Mouse (Mus musculus) stomach, embryonic 16.5 days (tissue): ENCODE results near the gene Brsk1. TPM values are rescaled to one million over a fixed set of nuclear protein-coding genes. Genes with fewer than 3 reads are reported as not detected.

ENCODE experiments used
- ATAC-seq: fragments of 200-750 bp; cut with Nextera tagmentation; 2 replicates; pipeline ENCODE4 v1.8.0; 2017; ENCODE audit warnings: moderate number of reproducible peaks, moderate TSS enrichment; ENCODE audit not compliant: insufficient read depth, low FRiP score
- H3K27ac ChIP-seq: fragments of 300-500 bp; sonication (generic); 2 replicates; pipeline ENCODE4 v1.5.1; 2014; ENCODE audit warnings: low read length
- H3K27me3 ChIP-seq: fragments of 300-500 bp; sonication (generic); 2 replicates; pipeline ENCODE4 v1.6.1; 2014; ENCODE audit warnings: low read length, control low read depth, mixed read lengths; ENCODE audit not compliant: control insufficient read depth, insufficient read depth
- H3K36me3 ChIP-seq: fragments of 300-500 bp; sonication (generic); 2 replicates; pipeline ENCODE4 v1.6.1; 2014; ENCODE audit warnings: low read length; ENCODE audit not compliant: control insufficient read depth, insufficient read depth
- H3K4me1 ChIP-seq: fragments of 300-500 bp; sonication (generic); 2 replicates; pipeline ENCODE4 v1.6.1; 2014; ENCODE audit warnings: low read length, control low read depth, mixed read lengths; ENCODE audit not compliant: control insufficient read depth, insufficient read depth
- H3K4me2 ChIP-seq: fragments of 300-500 bp; sonication (generic); 2 replicates; pipeline ENCODE4 v1.6.1; 2014; ENCODE audit warnings: low read depth, low read length, mixed read lengths
- H3K4me3 ChIP-seq: fragments of 300-500 bp; sonication (generic); replicated peaks from 2 replicates; pipeline ENCODE4 v1.5.1; 2014; ENCODE audit warnings: mild to moderate bottlenecking, low read length
- H3K9ac ChIP-seq: fragments of 300-500 bp; sonication (generic); 2 replicates; pipeline ENCODE4 v1.6.1; 2014; ENCODE audit warnings: low read length
- H3K9me3 ChIP-seq: fragments of 300-500 bp; sonication (generic); replicated peaks from 2 replicates; pipeline ENCODE4 v1.6.1; 2016; ENCODE audit warnings: low read length, control low read depth; ENCODE audit not compliant: control insufficient read depth
- WGBS: fragments of 180-500 bp; shearing (Covaris S2); extraction: QIAGEN DNeasy Blood & Tissue Kit; methylation state at CpG from one replicate; pipeline ENCODE4 v1.1.7; 2014; 5-methylcytosine and 5-hydroxymethylcytosine counted together
- polyA plus RNA-seq: library from polyadenylated mRNA; unstranded; fragments of >200 nt; fragmentation: Nextera tagmentation; extraction: Ambion mirVana; gene quantifications from 2 replicates; pipeline ENCODE4 v1.2.1, GENCODE M21; 2015

The Brsk1 gene
- polyA plus RNA-seq, 1 experiment from 2014 or later: 0.88 TPM

DNA sequence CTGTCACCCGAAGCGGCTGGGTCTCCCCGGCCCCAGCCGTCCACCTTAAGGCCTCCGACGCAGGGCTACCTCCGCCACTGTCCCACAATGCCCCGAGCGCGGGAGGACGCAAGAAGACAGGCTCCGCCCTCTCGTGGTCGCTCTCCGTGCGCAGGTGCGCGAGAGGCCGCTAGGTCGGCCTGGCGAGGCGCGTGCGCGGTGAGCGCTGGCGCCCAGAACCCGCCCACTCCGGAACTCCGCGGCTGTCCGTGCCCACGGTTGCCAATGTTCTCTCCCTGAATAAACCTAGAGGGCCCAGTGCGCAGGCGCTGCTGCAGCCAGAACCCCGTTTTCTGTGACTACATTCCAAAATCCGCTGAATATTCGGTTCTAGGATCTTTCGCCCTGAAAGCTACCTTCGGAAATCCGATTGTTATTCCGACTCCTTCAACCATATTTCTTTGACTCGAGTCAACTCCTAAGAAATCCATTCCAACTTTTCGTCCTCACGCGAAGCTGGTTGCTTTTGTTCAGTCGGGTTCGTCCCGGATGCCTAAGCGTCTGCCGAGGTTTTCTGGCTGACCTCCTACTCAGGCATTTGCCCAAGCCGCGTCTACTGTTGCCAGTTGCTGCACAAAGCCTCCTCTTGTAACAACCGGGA lies 31.4 kb upstream of the Brsk1 start, which contains the start of gene Ppp6r1:
Gene Ppp6r1 (minus strand): TSS at position 108 of the 640 bp plus-strand sequence.
- Histone ChIP-seq H3K4me3 (peak within 1 kb of the TSS; percentile 83), H3K9ac (peak within 1 kb of the TSS; percentile 96), H3K27me3 (no peaks in the 10 kb centered on the region), H3K9me3 (no peaks in the 10 kb centered on the region), H3K4me1 (peaks cover 31% of the 10 kb centered on the region), H3K4me2 (peak within 1 kb of the TSS; percentile 86), H3K36me3 (no peaks in the 10 kb centered on the region), H3K27ac (peak within 1 kb of the TSS; percentile 96)
- WGBS: under 1% methylated on average over 54 of the region's 54 CpGs
- peak; percentile 99 for ATAC-seq

DNA sequence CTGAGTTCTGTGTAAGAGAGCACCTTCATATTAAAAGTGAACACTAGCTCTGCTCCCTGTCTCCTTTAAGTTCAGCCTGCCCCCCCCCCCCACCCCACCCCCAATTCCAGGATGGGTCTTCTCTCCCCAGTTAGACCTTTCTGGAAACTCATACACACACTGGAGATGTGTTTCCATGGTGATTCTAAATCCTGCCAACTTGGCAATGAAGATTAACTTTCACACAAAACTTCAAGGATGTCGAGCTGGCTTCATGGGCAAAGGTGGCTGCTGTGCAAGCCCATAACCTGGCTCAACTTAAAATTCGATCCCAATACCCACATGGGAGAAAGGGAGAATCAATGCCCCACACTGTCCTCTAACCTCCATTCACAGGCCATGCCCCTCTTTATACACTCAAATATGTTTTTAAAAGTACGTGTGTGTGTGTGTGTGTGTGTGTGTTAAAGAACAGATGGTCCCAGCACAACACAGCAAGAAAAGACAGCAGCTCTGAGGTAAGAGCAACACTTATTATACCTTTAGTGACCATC lies 30.4 kb upstream of the Brsk1 start:
- Histone ChIP-seq H3K4me3 (peak overlapping the region; percentile 83), H3K36me3 (no peaks in the 10 kb centered on the region), H3K27me3 (no peaks in the 10 kb centered on the region), H3K9me3 (no peaks in the 10 kb centered on the region), H3K4me2 (peak overlapping the region; percentile 86), H3K27ac (peak overlapping the region; percentile 96; the same call in 1 of the 2 replicates), H3K4me1 (peaks cover 31% of the 10 kb centered on the region), H3K9ac (peak overlapping the region; percentile 96)
- WGBS: 60% methylated on average over 3 of the region's 3 CpGs
- no peak for ATAC-seq

DNA sequence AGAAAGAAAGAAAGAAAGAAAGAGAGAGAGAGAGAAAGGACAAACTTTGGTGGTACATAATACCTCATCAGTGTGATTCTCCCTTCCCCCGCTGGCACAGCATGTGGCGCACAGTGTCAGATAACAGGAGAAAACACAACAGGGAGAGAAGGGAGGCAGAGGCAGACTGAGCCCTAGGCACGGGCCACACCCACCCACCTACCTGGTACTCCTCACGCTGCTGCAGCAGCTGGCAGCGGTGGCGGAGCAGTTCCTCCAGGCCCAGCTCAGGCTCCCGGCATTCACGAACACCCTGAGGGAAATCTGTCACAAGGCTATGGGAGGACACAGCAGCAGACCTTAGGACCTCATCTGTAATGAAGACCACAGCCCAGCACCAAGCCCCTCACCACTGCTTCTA lies 27.2 kb upstream of the Brsk1 start:
- Histone ChIP-seq H3K36me3 (no peaks in the 10 kb centered on the region), H3K4me3 (no peak overlapping the region), H3K4me1 (peaks cover 6% of the 10 kb centered on the region; the same call in 1 of the 2 replicates), H3K27ac (no peak overlapping the region), H3K9me3 (no peaks in the 10 kb centered on the region), H3K9ac (no peak overlapping the region), H3K4me2 (no peak overlapping the region), H3K27me3 (no peaks in the 10 kb centered on the region)
- no peak for ATAC-seq
- 69% methylated on average over 8 of the region's 8 CpGs for WGBS

DNA sequence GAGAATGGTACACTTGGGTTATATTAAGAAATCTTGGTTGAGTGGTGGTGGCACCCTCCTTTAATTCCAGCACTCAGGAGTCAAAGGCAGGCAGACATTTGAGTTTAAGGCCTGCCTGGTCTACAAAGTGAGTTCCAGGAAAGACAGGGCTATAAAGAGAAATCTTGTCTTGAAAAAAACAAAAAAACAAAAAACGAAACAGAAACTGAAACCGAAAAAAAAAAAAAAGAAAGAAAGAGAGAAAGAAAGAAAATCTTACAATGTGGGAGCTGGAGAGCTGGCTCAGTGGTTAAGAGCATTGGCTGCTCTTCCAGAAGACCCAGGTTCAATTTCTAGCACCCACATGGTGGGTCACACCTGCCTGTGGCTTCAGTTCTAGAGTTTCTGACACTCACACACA lies 26.7 kb upstream of the Brsk1 start:
- no peak overlapping the region for H3K4me3 ChIP-seq
- peaks cover 6% of the 10 kb centered on the region; the same call in 1 of the 2 replicates for H3K4me1 ChIP-seq
- H3K9me3 ChIP-seq: no peaks in the 10 kb centered on the region
- WGBS: 82% methylated on average over 2 of the region's 2 CpGs
- H3K27ac ChIP-seq: no peak overlapping the region
- H3K27me3 ChIP-seq: no peaks in the 10 kb centered on the region
- ATAC-seq: no peak
- no peak overlapping the region for H3K9ac ChIP-seq
- H3K36me3 ChIP-seq: no peaks in the 10 kb centered on the region
- H3K4me2 ChIP-seq: no peak overlapping the region

DNA sequence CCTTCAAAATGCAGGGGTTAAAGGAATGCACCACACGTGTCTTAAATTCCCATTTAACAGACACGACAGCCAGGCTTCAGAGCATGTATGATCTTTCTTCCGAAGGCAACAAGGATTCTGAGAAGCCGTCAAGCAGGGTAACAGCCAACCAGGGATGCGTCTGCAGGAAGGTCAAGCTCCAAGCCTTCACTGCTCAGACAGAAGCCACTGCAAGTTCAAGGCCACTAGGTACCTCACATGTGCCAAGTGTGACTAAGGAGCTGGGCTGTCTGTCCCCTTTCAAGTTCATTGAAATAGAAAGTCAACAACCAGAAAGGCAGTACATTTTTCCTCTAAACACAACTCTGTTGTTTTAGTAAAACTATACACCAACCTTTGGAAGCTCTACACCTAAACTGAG lies 23.5 kb upstream of the Brsk1 start:
- Histone ChIP-seq H3K4me3 (no peak overlapping the region), H3K4me1 (no peaks in the 10 kb centered on the region), H3K27ac (no peak overlapping the region), H3K36me3 (0 out of 2 replicates have a peak, but pooled peaks cover 8% of the 10 kb centered on the region), H3K9me3 (no peaks in the 10 kb centered on the region), H3K9ac (no peak overlapping the region), H3K4me2 (no peak overlapping the region), H3K27me3 (no peaks in the 10 kb centered on the region)
- no peak for ATAC-seq
- WGBS: 93% methylated on average over 5 of the region's 5 CpGs

DNA sequence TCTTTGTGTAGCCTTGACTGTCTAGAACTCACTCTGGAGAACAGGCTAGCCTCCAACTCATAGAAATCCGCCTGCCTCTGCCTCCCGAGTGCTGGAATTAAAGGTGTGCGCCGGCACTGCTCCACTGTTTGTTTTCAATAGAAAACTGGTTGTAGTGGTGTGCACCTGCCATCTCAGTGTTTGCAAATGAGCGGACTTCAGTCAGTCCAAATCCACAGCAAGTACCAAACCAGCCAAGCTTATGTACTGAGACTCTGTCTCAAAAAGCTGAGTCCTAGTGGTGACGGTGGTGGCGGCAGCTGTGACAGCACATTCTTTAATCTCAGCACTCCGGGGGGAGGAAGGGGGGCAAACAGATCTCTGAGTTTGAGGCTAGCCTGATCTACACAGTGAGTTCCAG lies 21.9 kb upstream of the Brsk1 start:
- H3K9me3 ChIP-seq: no peaks in the 10 kb centered on the region
- WGBS: 91% methylated on average over 8 of the region's 8 CpGs
- H3K4me2 ChIP-seq: no peak overlapping the region
- no peak overlapping the region for H3K4me3 ChIP-seq
- H3K27ac ChIP-seq: no peak overlapping the region
- 0 out of 2 replicates have a peak, but pooled peaks cover 9% of the 10 kb centered on the region for H3K36me3 ChIP-seq
- H3K9ac ChIP-seq: no peak overlapping the region
- H3K27me3 ChIP-seq: no peaks in the 10 kb centered on the region
- ATAC-seq: no peak
- H3K4me1 ChIP-seq: no peaks in the 10 kb centered on the region

DNA sequence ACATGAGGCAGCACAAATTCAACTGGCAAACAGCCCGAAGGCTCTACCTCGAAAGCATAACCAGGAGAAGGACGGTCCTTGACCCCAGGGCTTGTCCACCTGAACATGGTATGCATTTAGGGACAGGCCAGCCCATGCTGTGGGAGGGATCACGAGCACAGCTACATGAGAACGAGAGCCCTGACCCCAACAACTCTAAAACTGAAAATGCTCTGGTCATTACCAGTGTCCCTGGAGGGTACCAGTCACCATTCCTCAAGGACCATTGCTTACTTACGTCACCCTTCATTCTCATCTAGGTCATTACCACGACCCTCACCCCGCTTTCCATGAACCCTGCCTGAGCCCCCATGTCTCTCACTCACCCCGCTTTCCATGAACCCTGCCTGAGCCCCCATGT lies 21.2 kb upstream of the Brsk1 start:
- H3K27me3 ChIP-seq: no peaks in the 10 kb centered on the region
- H3K4me1 ChIP-seq: no peaks in the 10 kb centered on the region
- H3K27ac ChIP-seq: no peak overlapping the region
- H3K36me3 ChIP-seq: 0 out of 2 replicates have a peak, but pooled peaks cover 9% of the 10 kb centered on the region
- 94% methylated on average over 9 of the region's 9 CpGs for WGBS
- no peak overlapping the region for H3K4me2 ChIP-seq
- no peak for ATAC-seq
- H3K4me3 ChIP-seq: no peak overlapping the region
- H3K9me3 ChIP-seq: no peaks in the 10 kb centered on the region
- no peak overlapping the region for H3K9ac ChIP-seq

DNA sequence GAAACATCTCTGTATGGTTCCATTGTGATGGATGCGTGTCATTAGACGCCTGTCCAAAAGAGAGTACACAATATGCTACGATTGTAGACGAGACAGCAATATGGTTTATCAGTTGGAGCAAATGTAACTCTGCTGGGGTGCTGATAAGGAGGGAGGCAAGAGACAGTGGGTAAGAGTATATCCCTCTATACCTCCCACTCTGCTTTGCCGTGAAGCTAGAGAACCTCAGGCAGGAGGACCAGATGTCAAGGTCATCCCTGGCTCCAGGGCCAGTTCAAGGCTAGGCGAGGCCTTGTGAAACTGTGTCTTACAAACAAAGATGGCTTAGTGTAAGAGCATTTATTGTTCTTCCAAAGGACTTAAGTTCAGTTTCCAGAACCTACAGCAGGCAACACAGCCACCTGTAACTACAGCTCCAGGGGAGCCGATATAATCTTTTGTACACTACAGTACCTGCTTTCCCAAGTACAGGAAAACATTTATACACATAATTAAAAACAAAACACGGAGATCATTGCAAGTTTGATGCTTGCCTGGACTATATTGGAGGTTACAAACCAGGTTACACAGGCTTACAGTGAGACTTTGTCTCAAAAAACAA lies 19.6 kb upstream of the Brsk1 start:
- Histone ChIP-seq H3K27me3 (no peaks in the 10 kb centered on the region), H3K4me3 (no peak overlapping the region), H3K4me1 (no peaks in the 10 kb centered on the region), H3K4me2 (no peak overlapping the region), H3K36me3 (0 out of 2 replicates have a peak, but pooled peaks cover 9% of the 10 kb centered on the region), H3K9me3 (no peaks in the 10 kb centered on the region), H3K27ac (no peak overlapping the region), H3K9ac (no peak overlapping the region)
- WGBS: 84% methylated on average over 8 of the region's 8 CpGs
- no peak for ATAC-seq

DNA sequence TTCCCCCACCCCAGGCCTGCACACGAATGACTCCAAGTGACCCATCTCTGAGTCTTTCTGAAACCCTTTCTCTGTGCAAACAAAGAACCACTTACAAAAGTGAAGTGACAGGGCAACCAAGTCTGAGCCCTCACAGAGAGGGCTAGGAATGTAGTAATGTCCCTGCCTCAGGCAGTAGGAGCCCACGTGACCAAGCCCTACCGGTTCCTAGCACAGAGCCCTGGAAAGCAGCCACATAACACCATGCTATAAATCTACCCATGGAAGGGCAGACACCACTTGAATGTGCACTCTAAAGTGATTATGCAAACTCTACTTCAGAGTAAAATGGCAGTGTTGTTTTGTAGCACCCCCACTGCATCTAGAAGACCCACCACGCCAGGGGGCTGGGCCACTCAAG lies 18.4 kb upstream of the Brsk1 start:
- peaks cover 9% of the 10 kb centered on the region; the same call in 1 of the 2 replicates for H3K36me3 ChIP-seq
- H3K4me1 ChIP-seq: no peaks in the 10 kb centered on the region
- H3K9ac ChIP-seq: no peak overlapping the region
- no peak for ATAC-seq
- no peak overlapping the region for H3K4me3 ChIP-seq
- peak overlapping the region; percentile 40 for H3K27ac ChIP-seq
- no peaks in the 10 kb centered on the region for H3K27me3 ChIP-seq
- 76% methylated on average over 4 of the region's 4 CpGs for WGBS
- H3K9me3 ChIP-seq: no peaks in the 10 kb centered on the region
- no peak overlapping the region for H3K4me2 ChIP-seq
